16 mouse cellular contexts compared by ENCODE assay signal in genomic region chr11:46282612-46283011, GRCm38 (mm10). TPM values are rescaled to one million over a fixed set of nuclear protein-coding genes. Genes with fewer than 3 reads are reported as not detected.
"Had no signal": no experiment of that assay in that cellular context is flagged by ENCODE, and none has a peak within 500 bp of the region (broad histone marks: within the 10 kb centered on the region; RNA-seq: fewer than 3 reads in every experiment).

No protein-coding gene starts in this region.

- DNase-seq: lung, adult 18-20 months; lung, embryonic 14.5 days; lung, postnatal 10 days; thymus, adult 2 months; thymus, postnatal 25 days; thymus, postnatal 4 days had no signal

- H3K4me1 ChIP-seq: midbrain, embryonic 15.5 days; neural tube, embryonic 12.5 days; stomach, embryonic 15.5 days had no signal

- ATAC-seq: midbrain, embryonic 13.5 days; midbrain, embryonic 15.5 days had no signal

- H3K27me3 ChIP-seq: midbrain, embryonic 15.5 days; neural tube, embryonic 12.5 days; stomach, embryonic 15.5 days had no signal

- H3K4me3 ChIP-seq: midbrain, embryonic 13.5 days; midbrain, embryonic 15.5 days; neural tube, embryonic 12.5 days; stomach, embryonic 15.5 days had no signal

- H3K9me3 ChIP-seq: midbrain, embryonic 13.5 days; midbrain, embryonic 15.5 days; neural tube, embryonic 12.5 days; stomach, embryonic 15.5 days had no signal

- H3K27ac ChIP-seq: liver, embryonic 14.5 days; midbrain, embryonic 13.5 days; midbrain, embryonic 15.5 days; neural tube, embryonic 12.5 days; stomach, embryonic 15.5 days; stomach, postnatal 0 days had no signal

- H3K36me3 ChIP-seq: stomach, embryonic 15.5 days had no signal

RNA-seq across cellular contexts. Expression of gene Fndc9, which starts 47.3 kb away (rescaled TPM):
- total RNA-seq: megakaryocyte progenitor cell, adult 5-6 weeks; monocyte, adult 5-6 weeks had no signal
- polyA plus RNA-seq: liver, embryonic 14.5 days; liver, embryonic 16.5 days; lung, embryonic 14.5 days; spleen, adult 2 months had no signal
